Mouse (Mus musculus) T-helper 2 cell (primary cell): Measurements from ENCODE around the gene Rps2.

Experiments used
- in situ Hi-C: fragments of 300-600 bp; cut with MboI, MseI; formaldehyde crosslinking; loops from one replicate; pipeline ENCODE4 v1.15.1; 2025; ENCODE audit warnings: high pct_unique_total_duplicates

Rps2 gene

GRCm38 (mm10) chr17:24766266-24766875 lies 48.5 kb downstream of the Rps2 start:
- in situ Hi-C loops = loop anchor here (5.0 to 10.0 kb wide), 2 partner anchors 51 to 948 kb away; partner anchors contain the start of gene Gng13

DNA sequence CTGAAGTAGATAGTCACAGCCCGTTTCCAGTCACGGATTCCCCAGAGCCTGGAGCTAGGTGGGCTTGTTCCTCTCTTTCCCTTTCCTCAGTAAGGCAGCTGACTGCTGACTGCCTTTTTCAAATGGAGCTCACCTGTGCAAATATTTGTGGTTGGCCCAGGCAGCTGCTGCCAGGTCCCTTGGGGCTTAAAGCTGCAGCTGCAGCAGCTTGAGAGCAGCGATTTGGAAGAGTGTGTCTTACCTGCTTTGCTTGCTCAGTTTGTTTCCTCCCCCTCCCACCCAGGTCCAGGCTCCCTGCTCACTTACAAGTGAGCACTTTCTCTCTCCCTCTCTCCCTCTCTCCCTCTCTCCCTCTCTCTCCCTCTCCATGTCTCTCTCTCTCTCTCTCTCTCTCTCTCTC lies 51.2 kb downstream of the Rps2 start:
- in situ Hi-C loops = loop anchor here (5.0 to 10.0 kb wide), 2 partner anchors 48 to 946 kb away; partner anchors contain the start of gene Gng13
